Mouse (Mus musculus) stomach, postnatal 0 days (tissue): ENCODE measurements around the gene Dlgap4.

Source experiments
- CTCF ChIP-seq: IDR thresholded peaks from 2 replicates; pipeline ENCODE4 v1.5.1; 2016; ENCODE audit warnings: antibody characterized with exemption, low read depth, mild to moderate bottlenecking, moderate library complexity
- EP300 ChIP-seq: optimal IDR thresholded peaks from 2 replicates; pipeline ENCODE3; 2016; ENCODE audit warnings: antibody characterized with exemption

DNA sequence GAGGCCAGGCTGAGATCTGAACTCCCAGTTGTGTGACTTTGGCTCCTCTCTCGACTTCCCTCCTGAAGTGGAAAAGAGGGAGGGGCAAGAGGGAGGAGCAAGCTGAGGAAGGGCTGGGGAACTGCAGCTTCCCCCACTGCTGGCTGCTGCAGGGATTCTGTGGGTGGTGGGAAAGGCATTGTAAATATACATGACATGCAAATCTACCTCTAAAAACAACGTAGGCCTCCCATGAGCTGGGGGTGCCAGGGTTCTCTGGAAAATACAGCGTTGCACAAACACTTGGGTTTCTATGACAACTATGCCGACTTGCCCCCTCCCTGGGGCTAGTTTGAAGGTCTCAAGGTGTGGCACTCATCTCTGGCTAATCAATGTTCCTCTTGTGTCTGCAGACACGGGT is 50.9 kb downstream of the Dlgap4 start:
- no peak for TF ChIP-seq EP300
- no peak for TF ChIP-seq CTCF
